Mouse (Mus musculus): ENCODE measurements around the gene Cox4i1. TPM values are rescaled to one million over a fixed set of nuclear protein-coding genes. Genes with fewer than 3 reads are reported as not detected.

Cox4i1 gene
- total and polyA plus RNA-seq, 3 experiments: 519 to 970 (median 711) TPM

- H3K4me3 ChIP-seq (replicated peaks in 1 of 3; ENCODE audit: low read depth in 2 of 3, low read length in 2 of 3, poor library complexity in 1 of 3): no peak overlapping the region
- no peak overlapping the region for H3K27ac ChIP-seq (ENCODE audit: insufficient read depth, low read depth)
- H3K4me2 ChIP-seq (ENCODE audit: insufficient read depth, low read depth, poor library complexity, severe bottlenecking): no peak overlapping the region
- in situ Hi-C loops (cut with MboI; ENCODE audit: low pct_ligation_motif_present, low pct_unique_long_range_greater_than_20kb, low sequenced_read_pairs): no loop called here
- dilution Hi-C loops (cut with MboI; ENCODE audit: extremely low pct_ligation_motif_present, extremely low pct_unique_long_range_greater_than_20kb, low sequenced_read_pairs): no loop called here
- no peak for TF ChIP-seq POLR2AphosphoS2 (IDR thresholded peaks at IDR 0.05; ENCODE audit: low read depth, low read length)
- TF ChIP-seq RAD21 (IDR thresholded peaks at IDR 0.05; ENCODE audit: low read depth, low read length): no peak
- no peak for TF ChIP-seq BHLHE40 (IDR thresholded peaks at IDR 0.05; ENCODE audit: low read depth, low read length)
- TF ChIP-seq NRF1 (IDR thresholded peaks at IDR 0.05; ENCODE audit: low read depth, low read length): no peak
- no peak for TF ChIP-seq CHD2 (IDR thresholded peaks at IDR 0.05; ENCODE audit: low read length)
- no peak for TF ChIP-seq JUND (conservative IDR thresholded peaks at IDR 0.05; ENCODE audit: low read depth, low read length)
- TF ChIP-seq GABPA (IDR thresholded peaks at IDR 0.05; ENCODE audit: insufficient replicate concordance, low read depth, low read length): no peak
- TF ChIP-seq ZNF384 (IDR thresholded peaks at IDR 0.05; ENCODE audit: low read depth, low read length): no peak
- no peak for TF ChIP-seq TCF12 (IDR thresholded peaks at IDR 0.05; ENCODE audit: low read depth, low read length)
- no peak for TF ChIP-seq CTCF (conservative IDR thresholded peaks at IDR 0.05 in 1 of 2, IDR thresholded peaks at IDR 0.05 in 1 of 2; ENCODE audit: low read depth in 2 of 2, low read length in 2 of 2)
- TF ChIP-seq MAFK (IDR thresholded peaks at IDR 0.05; ENCODE audit: insufficient replicate concordance, low read length): no peak
- TF ChIP-seq MYC (IDR thresholded peaks at IDR 0.05; ENCODE audit: low read depth, low read length): no peak
- TF ChIP-seq ZMIZ1 (IDR thresholded peaks at IDR 0.05; ENCODE audit: low read depth, low read length): no peak
- no peak for TF ChIP-seq MEF2A (IDR thresholded peaks at IDR 0.05; ENCODE audit: borderline replicate concordance, low read depth, low read length)
- TF ChIP-seq HCFC1 (IDR thresholded peaks at IDR 0.05; ENCODE audit: low read depth, low read length): no peak
- peaks cover 6 to 10% of the 10 kb centered on the region in 2 experiments; a peak in 3 of 4 replicates for H3K4me1 ChIP-seq (ENCODE audit: control insufficient read depth in 1 of 2, insufficient read depth in 2 of 2)
- no peak for DNase-seq (ENCODE audit: extremely low read depth)
- H3K36me3 ChIP-seq (replicated peaks in 1 of 2; ENCODE audit: control insufficient read depth in 1 of 2, insufficient read depth in 1 of 2, low read length in 1 of 2): no peaks in the 10 kb centered on the region
- peaks cover 9% of the 10 kb centered on the region for H3K9me3 ChIP-seq (replicated peaks; ENCODE audit: low read length)
- H3K9ac ChIP-seq (ENCODE audit: insufficient read depth, low read depth): no peak overlapping the region
- H3K79me2 ChIP-seq (replicated peaks; ENCODE audit: control insufficient read depth, extremely low read depth, insufficient read depth, poor library complexity, severe bottlenecking): no peaks in the 10 kb centered on the region
- peaks cover 62% of the 10 kb centered on the region for H3K27me3 ChIP-seq (replicated peaks)
Observed at GRCm38 (mm10) chr8:120631441-120632375, 36.3 kb upstream of the Cox4i1 start.

DNA sequence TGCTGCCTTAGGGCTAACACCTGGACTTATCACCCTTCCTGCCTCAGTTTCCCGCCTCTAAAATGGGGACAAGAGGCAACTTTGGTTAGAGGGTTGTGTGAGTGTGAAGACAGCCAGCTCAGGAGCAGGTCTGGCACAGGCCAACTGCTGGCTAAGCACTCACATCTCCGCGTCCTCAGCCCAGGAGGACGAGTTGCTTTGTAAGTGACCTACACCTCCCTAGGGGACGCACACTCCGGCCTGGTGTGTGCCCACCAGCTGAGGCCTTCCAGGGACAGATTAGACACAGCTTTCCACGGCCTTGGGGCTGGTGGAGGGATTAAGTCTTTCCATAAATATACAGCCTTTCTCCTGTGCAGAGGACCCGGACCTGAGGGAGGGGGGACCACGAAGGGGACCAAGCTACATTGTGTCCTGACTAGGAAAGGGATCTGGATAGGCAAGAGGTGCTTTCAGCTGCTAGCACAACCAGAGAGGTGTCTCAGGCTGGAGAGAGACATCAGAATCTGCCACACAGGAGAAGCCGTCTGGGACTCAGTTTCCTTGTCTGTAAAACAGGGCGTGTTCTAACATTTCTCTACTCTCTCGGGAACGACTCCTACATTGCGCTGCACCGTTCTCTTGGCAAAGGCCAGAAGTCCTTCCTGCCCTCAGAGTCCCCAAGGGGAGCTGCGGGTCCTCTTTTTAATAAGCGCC lies 34.9 kb upstream of the Cox4i1 start:
- TF ChIP-seq UBTF (IDR thresholded peaks at IDR 0.05; ENCODE audit: low read depth, low read length) (no peak), ZMIZ1 (IDR thresholded peaks at IDR 0.05; ENCODE audit: low read depth, low read length) (no peak), POLR2A (IDR thresholded peaks at IDR 0.05; ENCODE audit: low read depth, low read length) (no peak), ZKSCAN1 (IDR thresholded peaks at IDR 0.05; ENCODE audit: borderline replicate concordance, low read depth, low read length) (no peak)
- H3K27ac ChIP-seq (ENCODE audit: insufficient read depth, low read depth): no peak overlapping the region
- H3K9me3 ChIP-seq (replicated peaks; ENCODE audit: low read length): peaks cover 9% of the 10 kb centered on the region
- H3K9ac ChIP-seq (ENCODE audit: insufficient read depth, low read depth): no peak overlapping the region
- H3K36me3 ChIP-seq (replicated peaks in 1 of 2; ENCODE audit: control insufficient read depth in 1 of 2, insufficient read depth in 1 of 2, low read length in 1 of 2): no peaks in the 10 kb centered on the region
- peaks cover 6 to 10% of the 10 kb centered on the region in 2 experiments; a peak in 3 of 4 replicates for H3K4me1 ChIP-seq (ENCODE audit: control insufficient read depth in 1 of 2, insufficient read depth in 2 of 2)
- no peak overlapping the region for H3K4me2 ChIP-seq (ENCODE audit: insufficient read depth, low read depth, poor library complexity, severe bottlenecking)
- in situ Hi-C loops (cut with MboI; ENCODE audit: low pct_ligation_motif_present, low pct_unique_long_range_greater_than_20kb, low sequenced_read_pairs): no loop called here
- H3K79me2 ChIP-seq (replicated peaks; ENCODE audit: control insufficient read depth, extremely low read depth, insufficient read depth, poor library complexity, severe bottlenecking): no peaks in the 10 kb centered on the region
- no peak for DNase-seq (ENCODE audit: extremely low read depth)
- dilution Hi-C loops (cut with MboI; ENCODE audit: extremely low pct_ligation_motif_present, extremely low pct_unique_long_range_greater_than_20kb, low sequenced_read_pairs): no loop called here
- peaks cover 63% of the 10 kb centered on the region for H3K27me3 ChIP-seq (replicated peaks)
- H3K4me3 ChIP-seq (replicated peaks in 1 of 3; ENCODE audit: low read depth in 2 of 3, low read length in 2 of 3, poor library complexity in 1 of 3): no peak overlapping the region
